Mouse (Mus musculus) forebrain, embryonic 13.5 days (tissue): ENCODE results near the gene Vsig10l. TPM values are rescaled to one million over a fixed set of nuclear protein-coding genes. Genes with fewer than 3 reads are reported as not detected.
A peak's percentile ranks its signal among the peaks of the same experiment; 100 is the strongest.

Source experiments
- ATAC-seq: fragments of 200-750 bp; cut with Nextera tagmentation; 2 replicates; pipeline ENCODE4 v1.8.0; 2017
- H3K27ac ChIP-seq: fragments of 300-500 bp; sonication (generic); 2 replicates; pipeline ENCODE4 v1.5.1; 2015; ENCODE audit warnings: inconsistent platforms, mild to moderate bottlenecking, moderate library complexity
- H3K27me3 ChIP-seq: fragments of 300-500 bp; sonication (generic); 2 replicates; pipeline ENCODE4 v1.6.1; 2015; ENCODE audit warnings: mild to moderate bottlenecking, inconsistent platforms
- H3K36me3 ChIP-seq: fragments of 300-500 bp; sonication (generic); 2 replicates; pipeline ENCODE4 v1.6.1; 2015; ENCODE audit warnings: mild to moderate bottlenecking, inconsistent platforms; ENCODE audit not compliant: poor library complexity, severe bottlenecking
- H3K4me1 ChIP-seq: fragments of 300-500 bp; sonication (generic); 2 replicates; pipeline ENCODE4 v1.6.1; 2015; ENCODE audit warnings: inconsistent platforms
- H3K4me2 ChIP-seq: fragments of 300-500 bp; sonication (generic); 2 replicates; pipeline ENCODE4 v1.6.1; 2015; ENCODE audit warnings: inconsistent platforms, mild to moderate bottlenecking, moderate library complexity
- H3K4me3 ChIP-seq: fragments of 300-500 bp; sonication (generic); 2 replicates; pipeline ENCODE4 v1.5.1; 2015; ENCODE audit warnings: mild to moderate bottlenecking, inconsistent platforms
- H3K9ac ChIP-seq: fragments of 300-500 bp; sonication (generic); 2 replicates; pipeline ENCODE4 v1.6.1; 2015; ENCODE audit warnings: mild to moderate bottlenecking, inconsistent platforms
- H3K9me3 ChIP-seq: fragments of 300-500 bp; sonication (generic); replicated peaks from 2 replicates; pipeline ENCODE4 v1.6.1; 2016; ENCODE audit warnings: inconsistent platforms
- whole genome bisulfite sequencing: fragments of 180-500 bp; shearing (Covaris S2); methylation state at CpG from one replicate; pipeline ENCODE4 v1.1.7; 2015; 5-methylcytosine and 5-hydroxymethylcytosine counted together
- polyA plus RNA-seq: library from polyadenylated mRNA; unstranded; fragments of >200 nt; fragmentation: Nextera tagmentation; extraction: Ambion mirVana; gene quantifications from 2 replicates; pipeline ENCODE4 v1.2.1, GENCODE M21; 2015

Gene Vsig10l
- polyA plus RNA-seq, 1 experiment from 2014 or later, result 4.2 TPM

DNA sequence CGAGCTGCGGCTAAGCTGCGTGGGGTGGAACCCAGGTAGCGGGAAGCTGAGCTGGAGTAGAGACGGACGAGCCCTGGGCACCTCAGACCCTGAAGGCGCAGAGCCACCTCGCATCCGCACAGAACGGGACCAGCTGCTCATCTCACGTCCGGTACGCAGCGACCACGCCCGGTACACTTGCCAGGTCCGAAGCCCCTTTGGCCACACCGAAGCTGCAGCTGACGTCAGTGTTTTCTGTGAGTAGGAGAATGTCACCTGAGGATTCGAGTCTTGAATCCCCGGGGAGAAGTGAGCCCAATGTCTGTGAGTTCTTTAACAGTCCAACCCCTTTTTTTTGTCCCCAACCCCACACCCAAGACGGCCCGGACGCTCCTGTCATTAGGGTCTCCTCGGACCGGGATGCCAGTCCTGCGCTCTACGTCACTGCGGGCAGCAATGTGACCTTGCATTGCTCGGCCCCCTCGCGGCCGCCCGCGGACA lies 2.0 kb downstream of the Vsig10l start:
- 6% methylated on average over 35 of the region's 35 CpGs for WGBS
- Histone ChIP-seq H3K4me3 (peak overlapping the region; percentile 45), H3K4me2 (peak overlapping the region; percentile 81), H3K9me3 (no peaks in the 10 kb centered on the region), H3K27me3 (peaks cover 29% of the 10 kb centered on the region), H3K36me3 (no peaks in the 10 kb centered on the region), H3K9ac (peak overlapping the region; percentile 53), H3K27ac (no peak overlapping the region), H3K4me1 (peaks cover 18% of the 10 kb centered on the region)
- ATAC-seq, result peak; percentile 14

GRCm38 (mm10) chr7:43465344-43466098 lies 2.6 kb downstream of the Vsig10l start:
- Histone ChIP-seq H3K4me3 (peak overlapping the region; percentile 45), H3K4me2 (peak overlapping the region; percentile 81), H3K9ac (peak overlapping the region; percentile 58), H3K9me3 (no peaks in the 10 kb centered on the region), H3K4me1 (peaks cover 18% of the 10 kb centered on the region), H3K36me3 (no peaks in the 10 kb centered on the region), H3K27me3 (peaks cover 29% of the 10 kb centered on the region), H3K27ac (no peak overlapping the region)
- WGBS, result under 1% methylated on average over 33 of the region's 33 CpGs
- peak; percentile 85 for ATAC-seq

- peaks cover 29% of the 10 kb centered on the region for H3K27me3 ChIP-seq
- H3K27ac ChIP-seq, result no peak overlapping the region
- H3K9ac ChIP-seq, result peak overlapping the region; percentile 58
- H3K36me3 ChIP-seq, result no peaks in the 10 kb centered on the region
- H3K9me3 ChIP-seq, result no peaks in the 10 kb centered on the region
- peaks cover 18% of the 10 kb centered on the region for H3K4me1 ChIP-seq
- WGBS, result 2% methylated on average over 33 of the region's 33 CpGs
- H3K4me3 ChIP-seq, result peak overlapping the region; percentile 45
- peak; percentile 63 for ATAC-seq
- peak overlapping the region; percentile 81 for H3K4me2 ChIP-seq
Measured at GRCm38 (mm10) chr7:43466099-43466694, 3.2 kb downstream of the Vsig10l start.

DNA sequence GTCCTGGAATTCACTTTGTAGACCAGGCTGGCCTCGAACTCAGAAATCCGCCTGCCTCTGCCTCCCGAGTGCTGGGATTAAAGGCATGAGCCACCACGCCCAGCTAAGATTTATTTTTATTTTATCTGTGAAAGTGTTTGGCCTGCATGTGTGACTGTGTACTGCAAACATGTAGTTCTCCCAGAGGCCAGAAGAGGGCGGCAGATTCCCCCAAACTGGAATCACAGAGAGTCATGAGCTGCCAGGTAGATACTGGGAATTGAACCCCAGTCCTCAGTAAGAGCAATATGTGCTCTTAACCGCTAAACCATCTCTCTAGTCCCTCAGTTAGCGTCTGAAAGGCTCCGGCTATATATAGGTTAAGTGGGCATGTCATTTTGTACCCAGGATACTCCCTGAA lies 7.4 kb downstream of the Vsig10l start:
- 39% methylated on average over 8 of the region's 8 CpGs for WGBS

DNA sequence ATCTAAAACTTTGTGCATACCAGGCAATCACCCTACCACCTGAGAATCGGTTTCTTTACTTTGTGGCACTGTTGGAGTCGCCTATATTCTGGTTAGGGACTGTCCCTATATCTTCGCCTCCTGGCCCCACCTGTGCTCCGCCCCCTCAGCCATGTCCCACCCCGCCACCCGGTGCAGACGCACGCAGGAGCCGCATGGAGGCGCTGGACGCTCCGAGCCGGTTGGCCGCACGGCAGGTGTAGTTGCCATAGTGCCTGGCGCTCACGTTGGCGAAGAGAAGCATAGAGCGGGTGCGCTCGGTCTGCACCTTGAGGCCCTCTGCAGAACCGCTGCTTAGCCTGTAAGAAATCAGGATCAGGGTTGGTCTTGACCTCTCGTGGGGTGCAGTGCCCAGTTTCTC lies 12.8 kb downstream of the Vsig10l start:
- Histone ChIP-seq H3K4me2 (no peak overlapping the region), H3K27me3 (peaks cover 32% of the 10 kb centered on the region), H3K4me1 (peaks cover 20% of the 10 kb centered on the region), H3K36me3 (peaks cover 39% of the 10 kb centered on the region), H3K9ac (no peak overlapping the region), H3K4me3 (no peak overlapping the region), H3K9me3 (no peaks in the 10 kb centered on the region), H3K27ac (no peak overlapping the region)
- ATAC-seq, result no peak
- WGBS, result 14% methylated on average over 23 of the region's 23 CpGs

More for the DNA sequence above, 7.4 kb downstream of the Vsig10l start:
- Histone ChIP-seq H3K4me3 (no peak overlapping the region), H3K9me3 (no peaks in the 10 kb centered on the region), H3K36me3 (peaks cover 23% of the 10 kb centered on the region), H3K9ac (no peak overlapping the region), H3K27ac (no peak overlapping the region), H3K4me1 (peaks cover 10% of the 10 kb centered on the region), H3K4me2 (no peak overlapping the region), H3K27me3 (peaks cover 11% of the 10 kb centered on the region; the same call in 1 of the 2 replicates)
- no peak for ATAC-seq

DNA sequence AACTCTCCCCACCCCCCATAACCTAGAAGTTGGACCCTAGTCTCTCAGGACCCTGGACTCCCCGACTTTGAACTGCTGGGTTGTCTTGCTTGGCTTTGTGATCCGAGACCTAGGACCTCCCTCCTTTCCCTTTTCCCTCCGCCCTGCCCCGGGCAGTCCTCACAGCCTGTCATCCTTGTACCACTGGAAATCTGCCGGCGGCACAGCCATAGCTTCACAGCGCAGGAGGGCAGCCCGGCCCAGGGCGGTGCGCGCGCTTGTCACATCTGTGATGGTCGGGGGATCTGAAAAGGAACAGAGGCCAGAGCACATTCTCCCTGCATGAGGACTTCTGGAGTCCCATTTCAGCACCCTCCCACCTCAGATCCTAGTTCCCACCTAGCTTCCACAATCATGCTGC lies 13.4 kb downstream of the Vsig10l start:
- H3K27ac ChIP-seq, result no peak overlapping the region
- H3K4me2 ChIP-seq, result no peak overlapping the region
- peaks cover 39% of the 10 kb centered on the region for H3K36me3 ChIP-seq
- H3K27me3 ChIP-seq, result peaks cover 32% of the 10 kb centered on the region
- no peak overlapping the region for H3K9ac ChIP-seq
- H3K4me3 ChIP-seq, result no peak overlapping the region
- H3K4me1 ChIP-seq, result peaks cover 22% of the 10 kb centered on the region
- H3K9me3 ChIP-seq, result no peaks in the 10 kb centered on the region
- whole genome bisulfite sequencing, result 4% methylated on average over 13 of the region's 13 CpGs
- ATAC-seq, result no peak

DNA sequence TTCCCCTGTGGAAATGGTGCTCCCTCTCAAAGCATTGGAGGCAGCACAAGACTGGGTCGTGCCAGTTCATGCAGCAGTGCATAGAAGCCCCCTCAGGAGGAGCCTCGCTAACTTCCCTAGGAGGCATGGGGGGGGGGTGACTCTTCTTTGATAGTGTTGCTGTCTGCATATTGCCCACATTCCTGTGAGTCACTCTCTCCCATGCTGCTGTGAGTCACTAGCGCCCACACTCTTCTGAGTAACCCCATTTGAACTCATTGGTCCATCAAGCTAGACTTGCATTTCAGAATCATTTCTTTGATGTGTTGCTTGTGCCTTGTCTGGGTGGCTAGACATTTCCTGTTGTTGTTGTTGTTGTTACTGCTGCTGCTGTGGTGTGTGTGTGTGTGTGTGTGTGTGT lies 18.2 kb downstream of the Vsig10l start:
- WGBS, result 72% methylated on average over 3 of the region's 3 CpGs
- H3K9me3 ChIP-seq, result no peaks in the 10 kb centered on the region
- H3K27ac ChIP-seq, result no peak overlapping the region
- H3K4me1 ChIP-seq, result peaks cover 36% of the 10 kb centered on the region
- peaks cover 8% of the 10 kb centered on the region for H3K36me3 ChIP-seq
- no peak overlapping the region for H3K9ac ChIP-seq
- ATAC-seq, result no peak
- H3K4me2 ChIP-seq, result no peak overlapping the region
- peaks cover 26% of the 10 kb centered on the region for H3K27me3 ChIP-seq
- no peak overlapping the region for H3K4me3 ChIP-seq

DNA sequence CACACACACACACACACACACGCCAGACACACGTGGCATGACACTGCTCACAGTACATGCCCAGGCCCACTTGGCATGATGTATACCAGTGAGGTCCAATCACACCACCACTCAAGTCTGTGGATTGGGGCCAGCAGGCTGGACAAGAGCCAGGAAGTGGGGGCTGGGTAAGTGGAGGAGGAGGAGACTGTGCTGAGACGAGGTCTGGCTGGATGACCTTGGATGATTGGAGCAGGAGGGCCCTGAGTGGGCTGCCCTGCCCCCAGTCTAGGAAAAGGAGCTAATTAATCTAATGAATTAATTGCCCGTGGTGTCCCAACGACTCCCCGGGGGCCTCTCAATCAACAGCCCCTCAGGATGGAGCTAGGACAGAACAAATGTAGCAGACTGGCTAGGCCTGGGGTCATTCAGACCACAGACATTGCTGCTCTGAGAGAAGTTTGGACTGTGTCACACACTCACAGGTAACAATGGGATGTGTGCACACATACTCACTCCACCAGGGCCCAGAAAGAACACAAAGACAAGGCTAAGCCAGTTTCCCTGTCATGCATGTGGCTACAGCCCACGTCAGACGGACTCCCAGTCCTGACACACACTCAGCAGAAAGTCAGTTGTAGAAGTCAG lies 19.3 kb downstream of the Vsig10l start:
- H3K4me3 ChIP-seq, result no peak overlapping the region
- H3K9ac ChIP-seq, result no peak overlapping the region
- ATAC-seq, result peak; percentile 72
- H3K27ac ChIP-seq, result no peak overlapping the region
- H3K4me2 ChIP-seq, result no peak overlapping the region
- no peaks in the 10 kb centered on the region for H3K9me3 ChIP-seq
- WGBS, result 34% methylated on average over 8 of the region's 8 CpGs
- H3K4me1 ChIP-seq, result peaks cover 31% of the 10 kb centered on the region
- peaks cover 16% of the 10 kb centered on the region for H3K27me3 ChIP-seq
- H3K36me3 ChIP-seq, result peaks cover 8% of the 10 kb centered on the region

GRCm38 (mm10) chr7:43483236-43483635 lies 20.3 kb downstream of the Vsig10l start:
- no peak overlapping the region for H3K4me3 ChIP-seq
- 28% methylated on average over 10 of the region's 10 CpGs for WGBS
- no peaks in the 10 kb centered on the region for H3K9me3 ChIP-seq
- no peak for ATAC-seq
- H3K27ac ChIP-seq, result no peak overlapping the region
- H3K4me1 ChIP-seq, result peaks cover 25% of the 10 kb centered on the region
- H3K36me3 ChIP-seq, result peaks cover 8% of the 10 kb centered on the region
- no peak overlapping the region for H3K4me2 ChIP-seq
- H3K27me3 ChIP-seq, result 0 out of 2 replicates have a peak, but pooled peaks cover 5% of the 10 kb centered on the region
- H3K9ac ChIP-seq, result no peak overlapping the region

DNA sequence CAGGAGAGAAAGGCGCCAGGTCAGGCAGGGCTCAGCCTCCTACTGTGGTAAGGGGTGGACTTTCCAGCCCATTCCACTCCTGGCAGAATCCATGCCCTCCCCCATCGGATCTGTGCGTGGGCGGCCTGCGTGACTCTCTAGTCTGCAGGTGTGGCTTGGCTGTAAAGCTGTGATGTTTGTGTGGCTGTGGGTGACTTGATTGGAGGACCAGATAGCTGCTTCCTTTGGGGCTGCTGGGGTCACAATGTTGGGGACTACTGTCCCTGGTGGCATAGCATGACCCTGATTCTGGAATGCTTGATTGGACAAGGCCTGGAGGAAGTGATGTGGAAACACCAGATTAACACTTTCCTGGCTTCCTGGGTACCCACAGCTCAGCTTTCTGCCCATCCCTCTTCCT lies 25.7 kb downstream of the Vsig10l start:
- Histone ChIP-seq H3K4me3 (peak overlapping the region; percentile 68), H3K9ac (peak overlapping the region; percentile 92), H3K36me3 (no peaks in the 10 kb centered on the region), H3K27me3 (no peaks in the 10 kb centered on the region; the same call in 1 of the 2 replicates), H3K27ac (peak overlapping the region; percentile 25; the same call in 1 of the 2 replicates), H3K4me2 (peak overlapping the region; percentile 68), H3K4me1 (peaks cover 19% of the 10 kb centered on the region), H3K9me3 (no peaks in the 10 kb centered on the region)
- 53% methylated on average over 5 of the region's 5 CpGs for WGBS
- ATAC-seq, result no peak

DNA sequence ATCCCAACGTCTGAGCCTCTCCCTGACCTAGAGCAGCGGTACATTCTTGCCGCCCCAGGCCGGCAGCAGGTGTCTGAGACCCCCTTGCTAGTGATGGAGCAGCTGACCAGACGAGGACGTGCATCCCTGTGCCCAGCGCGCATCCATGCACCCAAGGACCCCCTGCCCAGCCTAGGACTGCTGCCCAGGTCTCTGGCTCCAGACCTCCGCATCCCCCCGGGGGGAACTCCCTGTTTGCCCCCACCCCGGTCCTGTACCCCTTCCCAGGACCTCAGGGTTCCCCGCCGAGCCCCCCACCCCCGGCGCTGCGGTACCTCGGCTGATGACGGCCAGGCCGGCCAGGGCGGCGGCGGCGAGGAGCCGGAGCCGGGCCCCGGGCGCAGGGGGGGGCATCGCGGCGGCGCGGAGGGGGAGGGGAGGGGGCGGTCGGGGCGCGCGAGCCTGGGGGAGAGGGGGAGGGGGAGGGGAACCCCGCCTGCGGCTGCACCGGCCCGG lies 26.7 kb downstream of the Vsig10l start, which contains the start of gene Iglon5:
Gene Iglon5, minus strand, starts transcription at position 445 of the 495 bp plus-strand sequence.
- H3K9me3 ChIP-seq, result no peaks in the 10 kb centered on the region
- ATAC-seq, result peak; percentile 69
- H3K4me3 ChIP-seq, result peak within 1 kb of the TSS; percentile 68
- H3K27ac ChIP-seq, result peak within 1 kb of the TSS; percentile 79
- no peaks in the 10 kb centered on the region for H3K36me3 ChIP-seq
- peak within 1 kb of the TSS; percentile 68 for H3K4me2 ChIP-seq
- H3K9ac ChIP-seq, result peak within 1 kb of the TSS; percentile 92
- H3K4me1 ChIP-seq, result peaks cover 19% of the 10 kb centered on the region
- 3% methylated on average over 17 of the region's 41 CpGs for WGBS
- peaks cover 3% of the 10 kb centered on the region; the same call in 1 of the 2 replicates for H3K27me3 ChIP-seq

DNA sequence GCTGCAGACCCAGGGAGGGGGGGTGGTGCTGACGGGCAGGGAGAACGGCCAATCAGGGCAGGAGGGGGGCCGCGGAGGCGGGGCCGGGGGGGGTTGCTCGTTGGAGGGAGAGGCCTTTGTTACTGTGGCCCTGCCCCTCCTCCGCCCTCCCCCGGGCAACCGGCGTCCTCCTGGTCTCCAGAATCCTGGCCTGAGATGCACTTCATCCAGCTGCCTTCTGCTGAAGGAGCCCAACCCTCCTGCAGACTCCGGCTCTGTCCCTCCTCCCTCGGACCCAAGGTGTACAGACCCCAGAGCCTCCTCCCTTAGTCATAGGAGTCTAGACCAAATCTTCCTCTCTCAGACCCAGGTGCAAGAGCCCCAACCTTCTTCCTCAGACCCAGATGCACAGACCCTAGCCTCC lies 27.2 kb downstream of the Vsig10l start:
- H3K4me3 ChIP-seq, result peak overlapping the region; percentile 68
- H3K9me3 ChIP-seq, result no peaks in the 10 kb centered on the region
- ATAC-seq, result peak; percentile 89
- H3K27me3 ChIP-seq, result peaks cover 3% of the 10 kb centered on the region; the same call in 1 of the 2 replicates
- H3K4me2 ChIP-seq, result peak overlapping the region; percentile 68
- WGBS, result 1% methylated on average over 10 of the region's 13 CpGs
- H3K4me1 ChIP-seq, result peaks cover 21% of the 10 kb centered on the region
- H3K36me3 ChIP-seq, result no peaks in the 10 kb centered on the region
- peak overlapping the region; percentile 92 for H3K9ac ChIP-seq
- H3K27ac ChIP-seq, result peak overlapping the region; percentile 79
